In genomic region chr9:66090593-66091244, GRCm38 (mm10) we compare ENCODE assay signal across 14 mouse cellular contexts. TPM values are rescaled to one million over a fixed set of nuclear protein-coding genes. Genes with fewer than 3 reads are reported as not detected.
A peak's percentile ranks its signal among the peaks of the same experiment; 100 is the strongest.
DNase-seq lines count a peak whose midpoint lies in the region; ATAC-seq lines count a peak whose summit lies in the region.
"Had no signal": no experiment of that assay in that cellular context is flagged by ENCODE, and none has a peak within 500 bp of the region (broad histone marks: within the 10 kb centered on the region; RNA-seq: fewer than 3 reads in every experiment).

No protein-coding gene starts in this region.

- H3K27me3 ChIP-seq in kidney, embryonic 15.5 days = no peaks in the 10 kb centered on the region
- H3K27me3 ChIP-seq in neural tube, embryonic 15.5 days (replicated peaks) = no peaks in the 10 kb centered on the region
- no peaks in the 10 kb centered on the region for H3K27me3 ChIP-seq in stomach, embryonic 14.5 days (ENCODE audit: control insufficient read depth, insufficient read depth, low read length)
- H3K27me3 ChIP-seq: forebrain, embryonic 12.5 days had no signal

- no peak overlapping the region for H3K9ac ChIP-seq in kidney, embryonic 15.5 days
- no peak overlapping the region for H3K9ac ChIP-seq in neural tube, embryonic 15.5 days (replicated peaks)
- H3K9ac ChIP-seq in stomach, embryonic 14.5 days (replicated peaks; ENCODE audit: low read depth, low read length) = no peak overlapping the region
- H3K9ac ChIP-seq: forebrain, embryonic 12.5 days had no signal

- DNase-seq in adrenal gland, adult 2 months = peak; percentile 49
- DNase-seq in adrenal gland, adult 18-20 months (ENCODE audit: low spot score in 2 of 2) = no peak
- no peak for DNase-seq in kidney, adult 8-10 months
- DNase-seq in neural tube, embryonic 10.5 days (ENCODE audit: extremely low spot score, low spot score) = no peak
- DNase-seq in heart, adult 11 months = no peak
- DNase-seq: gastrocnemius, postnatal 14 days; kidney, adult 18-20 months; layer of hippocampus, adult 9-11 months; thymus, postnatal 25 days had no signal

- WGBS in kidney, embryonic 15.5 days = 82% methylated on average over 13 of the region's 13 CpGs
- 89% methylated on average over 13 of the region's 13 CpGs for WGBS in neural tube, embryonic 15.5 days
- WGBS in stomach, embryonic 14.5 days = 81% methylated on average over 13 of the region's 13 CpGs

- ATAC-seq in kidney, embryonic 15.5 days (replicated peaks; ENCODE audit: low FRiP score) = 0 out of 2 replicates have a peak, but pooled peaks have one; percentile 15
- ATAC-seq in neural tube, embryonic 15.5 days (ENCODE audit: low FRiP score) = no peak
- no peak for ATAC-seq in stomach, embryonic 14.5 days (ENCODE audit: insufficient number of reproducible peaks, insufficient read depth, low FRiP score, low read depth)

- H3K36me3 ChIP-seq in kidney, embryonic 15.5 days = peaks cover 91% of the 10 kb centered on the region
- peaks cover 94% of the 10 kb centered on the region for H3K36me3 ChIP-seq in neural tube, embryonic 15.5 days
- H3K36me3 ChIP-seq in stomach, embryonic 14.5 days (ENCODE audit: control insufficient read depth, insufficient read depth, low read length) = peaks cover 67% of the 10 kb centered on the region

- H3K4me2 ChIP-seq in kidney, embryonic 15.5 days = no peak overlapping the region
- no peak overlapping the region for H3K4me2 ChIP-seq in neural tube, embryonic 15.5 days
- H3K4me2 ChIP-seq in stomach, embryonic 14.5 days (replicated peaks; ENCODE audit: low read depth, low read length) = no peak overlapping the region
- H3K4me2 ChIP-seq: forebrain, embryonic 12.5 days had no signal

- peaks cover 18% of the 10 kb centered on the region; the same call in 1 of the 2 replicates for H3K4me1 ChIP-seq in kidney, embryonic 15.5 days
- H3K4me1 ChIP-seq in neural tube, embryonic 15.5 days = no peaks in the 10 kb centered on the region
- peaks cover 6% of the 10 kb centered on the region; the same call in 1 of the 2 replicates for H3K4me1 ChIP-seq in stomach, embryonic 14.5 days (ENCODE audit: control insufficient read depth, insufficient read depth, low read length)
- H3K4me1 ChIP-seq: forebrain, embryonic 12.5 days had no signal

- H3K9me3 ChIP-seq in kidney, embryonic 15.5 days (replicated peaks) = no peaks in the 10 kb centered on the region
- H3K9me3 ChIP-seq in neural tube, embryonic 15.5 days (replicated peaks) = no peaks in the 10 kb centered on the region
- no peaks in the 10 kb centered on the region for H3K9me3 ChIP-seq in stomach, embryonic 14.5 days (ENCODE audit: control insufficient read depth, low read depth, low read length)
- H3K9me3 ChIP-seq: forebrain, embryonic 12.5 days had no signal

- H3K4me3 ChIP-seq in kidney, embryonic 15.5 days (replicated peaks) = no peak overlapping the region
- H3K4me3 ChIP-seq in neural tube, embryonic 15.5 days (replicated peaks) = no peak overlapping the region
- H3K4me3 ChIP-seq in stomach, embryonic 14.5 days (ENCODE audit: low read depth, low read length) = no peak overlapping the region
- H3K4me3 ChIP-seq: forebrain, embryonic 12.5 days; myocyte had no signal

- H3K27ac ChIP-seq in kidney, embryonic 15.5 days = peak overlapping the region; percentile 60
- H3K27ac ChIP-seq in neural tube, embryonic 15.5 days (replicated peaks) = 0 out of 2 replicates have a peak overlapping the region, but pooled peaks have one; percentile 0
- H3K27ac ChIP-seq in stomach, embryonic 14.5 days (ENCODE audit: low read length) = peak overlapping the region; percentile 33; the same call in 1 of the 2 replicates
- H3K27ac ChIP-seq: forebrain, embryonic 12.5 days had no signal

RNA-seq across cellular contexts. Expression of gene Snx22, which starts 21.2 kb away (rescaled TPM):
- total RNA-seq in adrenal gland, adult 2 months (2021) = under 1 TPM; 0.29 to 0.48 TPM
- 0.79 and 0.84 TPM in 2 replicates for polyA plus RNA-seq in adrenal gland, adult 2 months (2012; rRNA removed)
- total RNA-seq in adrenal gland, adult 18-20 months (2021) = under 1 TPM; 0.17 to 0.38 TPM
- polyA plus RNA-seq in kidney, embryonic 15.5 days (2015; fragmentation: Nextera tagmentation; extraction: Ambion mirVana) = 1.4 and 2.3 TPM in 2 replicates
- polyA plus RNA-seq in neural tube, embryonic 15.5 days (2015; fragmentation: Nextera tagmentation; extraction: Ambion mirVana) = 10.7 and 12.1 TPM in 2 replicates
- 1.4 TPM in 2 replicates for polyA plus RNA-seq in stomach, embryonic 14.5 days (2014; fragmentation: Nextera tagmentation; extraction: Ambion mirVana)

RNA-seq across cellular contexts. Expression of gene Ppib, which starts 30.7 kb away (rescaled TPM):
- total RNA-seq in adrenal gland, adult 2 months (2021) = 100 to 1,000 TPM; 245 to 310 TPM
- 68.3 and 78.6 TPM in 2 replicates for polyA plus RNA-seq in adrenal gland, adult 2 months (2012; rRNA removed)
- 100 to 1,000 TPM; 258 to 275 TPM for total RNA-seq in adrenal gland, adult 18-20 months (2021)
- polyA plus RNA-seq in kidney, embryonic 15.5 days (2015; fragmentation: Nextera tagmentation; extraction: Ambion mirVana) = 631 and 634 TPM in 2 replicates
- 371 and 378 TPM in 2 replicates for polyA plus RNA-seq in neural tube, embryonic 15.5 days (2015; fragmentation: Nextera tagmentation; extraction: Ambion mirVana)
- polyA plus RNA-seq in stomach, embryonic 14.5 days (2014; fragmentation: Nextera tagmentation; extraction: Ambion mirVana) = 658 and 678 TPM in 2 replicates

RNA-seq across cellular contexts. Expression of gene Snx1, which starts 35.7 kb away (rescaled TPM):
- total RNA-seq in adrenal gland, adult 2 months (2021) = 100 to 1,000 TPM; 112 to 118 TPM
- polyA plus RNA-seq in adrenal gland, adult 2 months (2012; rRNA removed) = 58.9 and 59.7 TPM in 2 replicates
- total RNA-seq in adrenal gland, adult 18-20 months (2021) = 100 to 1,000 TPM in 1 of 2 experiments, 10 to 100 TPM in 1; 89.6 to 103 TPM
- 137 and 142 TPM in 2 replicates for polyA plus RNA-seq in kidney, embryonic 15.5 days (2015; fragmentation: Nextera tagmentation; extraction: Ambion mirVana)
- 70.4 and 80.0 TPM in 2 replicates for polyA plus RNA-seq in neural tube, embryonic 15.5 days (2015; fragmentation: Nextera tagmentation; extraction: Ambion mirVana)
- polyA plus RNA-seq in stomach, embryonic 14.5 days (2014; fragmentation: Nextera tagmentation; extraction: Ambion mirVana) = 125 TPM in 2 replicates

RNA-seq across cellular contexts. Expression of gene Ciao2a, which starts 35.7 kb away (rescaled TPM):
- 10 to 100 TPM; 74.9 to 80.0 TPM for total RNA-seq in adrenal gland, adult 2 months (2021)
- polyA plus RNA-seq in adrenal gland, adult 2 months (2012; rRNA removed) = 4.9 and 5.2 TPM in 2 replicates
- 10 to 100 TPM; 68.8 to 80.3 TPM for total RNA-seq in adrenal gland, adult 18-20 months (2021)
- 151 and 165 TPM in 2 replicates for polyA plus RNA-seq in kidney, embryonic 15.5 days (2015; fragmentation: Nextera tagmentation; extraction: Ambion mirVana)
- 73.7 and 100 TPM in 2 replicates for polyA plus RNA-seq in neural tube, embryonic 15.5 days (2015; fragmentation: Nextera tagmentation; extraction: Ambion mirVana)
- polyA plus RNA-seq in stomach, embryonic 14.5 days (2014; fragmentation: Nextera tagmentation; extraction: Ambion mirVana) = 150 and 158 TPM in 2 replicates

Comparison
In these comparisons a context has a peak if more than half of its experiments do, and no peak if none do; other contexts are left out.
1. H3K27ac ChIP-seq: peak in every context shown above with its lines; median percentile 60 in kidney, embryonic 15.5 days; 33 in stomach, embryonic 14.5 days; 0 in neural tube, embryonic 15.5 days.